8 mouse cellular contexts compared by ENCODE assay signal in genomic region chr3:53525737-53526136, GRCm38 (mm10). TPM values are rescaled to one million over a fixed set of nuclear protein-coding genes. Genes with fewer than 3 reads are reported as not detected.
DNase-seq lines count a peak whose midpoint lies in the region; ATAC-seq lines count a peak whose summit lies in the region.

No protein-coding gene starts in this region.

- no peaks in the 10 kb centered on the region for H3K4me1 ChIP-seq in hindbrain, embryonic 14.5 days (replicated peaks; ENCODE audit: control insufficient read depth, insufficient read depth, low read length)

- 0 out of 2 replicates have a peak, but pooled peaks cover 4% of the 10 kb centered on the region for H3K27me3 ChIP-seq in hindbrain, embryonic 14.5 days (ENCODE audit: control insufficient read depth, insufficient read depth, low read length)

- H3K9me3 ChIP-seq in hindbrain, embryonic 14.5 days (ENCODE audit: control insufficient read depth, low read length), result no peaks in the 10 kb centered on the region

- DNase-seq in R1 (ENCODE audit: low read depth, low spot score), result peak; percentile 78
- peak; percentile 72 to 85 for DNase-seq in cerebellum, postnatal 25 days
- peak; percentile 34 for DNase-seq in gastrocnemius, adult 18-20 months (ENCODE audit: low spot score)
- peak; percentile 91 for DNase-seq in hindbrain, embryonic 14.5 days (ENCODE audit: low spot score)
- peak; percentile 82 to 90 for DNase-seq in layer of hippocampus, postnatal 25 days (ENCODE audit: extremely low spot score in 1 of 2, low spot score in 1 of 2)
- DNase-seq in lung, postnatal 10 days, result peak; percentile 86
- DNase-seq in retina, postnatal 7 days (ENCODE audit: low read depth, low spot score), result peak; percentile 50
- DNase-seq in urinary bladder, postnatal 10 days (ENCODE audit: low spot score), result peak; percentile 44

- peak overlapping the region; percentile 42; the same call in 1 of the 2 replicates for H3K9ac ChIP-seq in hindbrain, embryonic 14.5 days

- ATAC-seq in hindbrain, embryonic 14.5 days (ENCODE audit: low FRiP score), result peak; percentile 65; the same call in 1 of the 2 replicates

- 16% methylated on average over 21 of the region's 21 CpGs for WGBS in hindbrain, embryonic 14.5 days

- peak overlapping the region; percentile 31 for H3K4me3 ChIP-seq in hindbrain, embryonic 14.5 days (replicated peaks; ENCODE audit: low read length)

- H3K27ac ChIP-seq in hindbrain, embryonic 14.5 days, result no peak overlapping the region

- peak overlapping the region; percentile 66 for H3K4me2 ChIP-seq in hindbrain, embryonic 14.5 days (replicated peaks)

- H3K36me3 ChIP-seq in hindbrain, embryonic 14.5 days (replicated peaks; ENCODE audit: control insufficient read depth, insufficient read depth), result no peaks in the 10 kb centered on the region

RNA-seq across cellular contexts. Expression of gene Stoml3, which starts 37.3 kb away (rescaled TPM):
- total RNA-seq in gastrocnemius, adult 18-20 months (2021), result not detected
- not detected in 2 replicates for polyA plus RNA-seq in hindbrain, embryonic 14.5 days (2014; fragmentation: Nextera tagmentation; extraction: Ambion mirVana)
- total RNA-seq in layer of hippocampus, postnatal 25 days (2021), result under 1 TPM in 1 of 2 experiments, not detected in 1; 0.47 TPM

Comparison
In these comparisons a context has a peak if more than half of its experiments do, and no peak if none do; other contexts are left out.
1. DNase-seq: peak in every context shown above with its lines; median percentile 91 in hindbrain, embryonic 14.5 days; 86 in layer of hippocampus, postnatal 25 days; 86 in lung, postnatal 10 days; 78 in cerebellum, postnatal 25 days; 78 in R1; 50 in retina, postnatal 7 days; 44 in urinary bladder, postnatal 10 days; 34 in gastrocnemius, adult 18-20 months.